Mouse (Mus musculus): Measurements from ENCODE around the gene Tk2.

GRCm38 (mm10) chr8:104205292-104205691 lies 43.1 kb downstream of the Tk2 start:
- TF ChIP-seq POLR2A (IDR thresholded peaks at IDR 0.05; ENCODE audit: borderline replicate concordance, extremely low read depth, insufficient read depth, insufficient read length, poor library complexity, severe bottlenecking) (no peak), CTCF (IDR thresholded peaks at IDR 0.05; ENCODE audit: borderline replicate concordance, extremely low read depth, insufficient read depth, insufficient read length) (no peak)
